Mouse (Mus musculus): ENCODE data around the gene Syde2. TPM values are rescaled to one million over a fixed set of nuclear protein-coding genes. Genes with fewer than 3 reads are reported as not detected.
A peak's percentile ranks its signal among the peaks of the same experiment; 100 is the strongest.

The Syde2 gene
- polyA plus RNA-seq, 1 experiment from 2014 or later, result 0.41 TPM

GRCm38 (mm10) chr3:146053873-146054272 is 66.2 kb downstream of the Syde2 start:
- H3K4me2 ChIP-seq (replicated peaks), result no peak overlapping the region
- no peaks in the 10 kb centered on the region for H3K36me3 ChIP-seq (replicated peaks; ENCODE audit: control insufficient read depth, insufficient read depth)
- 75% methylated on average over 2 of the region's 2 CpGs for WGBS
- peaks cover 19% of the 10 kb centered on the region for H3K4me1 ChIP-seq (replicated peaks; ENCODE audit: control insufficient read depth, insufficient read depth, low read length)
- H3K9me3 ChIP-seq (ENCODE audit: control insufficient read depth, low read length), result no peaks in the 10 kb centered on the region
- DNase-seq (ENCODE audit: low spot score) (no peak), ATAC-seq (ENCODE audit: low FRiP score) (no peak)
- no peak overlapping the region for H3K9ac ChIP-seq
- no peaks in the 10 kb centered on the region for H3K27me3 ChIP-seq (ENCODE audit: control insufficient read depth, insufficient read depth, low read length)
- H3K27ac ChIP-seq, result no peak overlapping the region
- H3K4me3 ChIP-seq (replicated peaks; ENCODE audit: low read length), result no peak overlapping the region

GRCm38 (mm10) chr3:146057131-146057530 is 69.5 kb downstream of the Syde2 start:
- Histone ChIP-seq H3K4me1 (replicated peaks; ENCODE audit: control insufficient read depth, insufficient read depth, low read length) (0 out of 2 replicates have a peak, but pooled peaks cover 5% of the 10 kb centered on the region), H3K9me3 (ENCODE audit: control insufficient read depth, low read length) (no peaks in the 10 kb centered on the region), H3K27me3 (ENCODE audit: control insufficient read depth, insufficient read depth, low read length) (no peaks in the 10 kb centered on the region), H3K27ac (no peak overlapping the region), H3K4me3 (replicated peaks; ENCODE audit: low read length) (no peak overlapping the region), H3K36me3 (replicated peaks; ENCODE audit: control insufficient read depth, insufficient read depth) (no peaks in the 10 kb centered on the region), H3K9ac (no peak overlapping the region), H3K4me2 (replicated peaks) (no peak overlapping the region)
- 84% methylated on average over 7 of the region's 7 CpGs for WGBS
- ATAC-seq (ENCODE audit: low FRiP score), result no peak
- no peak for DNase-seq (ENCODE audit: low spot score)

GRCm38 (mm10) chr3:146058263-146058662 is 70.6 kb downstream of the Syde2 start:
- 5% methylated on average over 4 of the region's 4 CpGs for whole genome bisulfite sequencing
- ATAC-seq (ENCODE audit: low FRiP score) (no peak), DNase-seq (ENCODE audit: low spot score) (peak; percentile 68)
- Histone ChIP-seq H3K27ac (no peak overlapping the region), H3K4me2 (replicated peaks) (no peak overlapping the region), H3K4me1 (replicated peaks; ENCODE audit: control insufficient read depth, insufficient read depth, low read length) (no peaks in the 10 kb centered on the region), H3K9ac (no peak overlapping the region), H3K36me3 (replicated peaks; ENCODE audit: control insufficient read depth, insufficient read depth) (no peaks in the 10 kb centered on the region), H3K4me3 (replicated peaks; ENCODE audit: low read length) (no peak overlapping the region), H3K27me3 (ENCODE audit: control insufficient read depth, insufficient read depth, low read length) (no peaks in the 10 kb centered on the region), H3K9me3 (ENCODE audit: control insufficient read depth, low read length) (no peaks in the 10 kb centered on the region)

GRCm38 (mm10) chr3:146059356-146059926 is 71.8 kb downstream of the Syde2 start:
- H3K36me3 ChIP-seq (replicated peaks; ENCODE audit: control insufficient read depth, insufficient read depth), result no peaks in the 10 kb centered on the region
- no peak overlapping the region for H3K4me3 ChIP-seq (replicated peaks; ENCODE audit: low read length)
- DNase-seq (ENCODE audit: low spot score) (no peak), ATAC-seq (ENCODE audit: low FRiP score) (no peak)
- H3K27ac ChIP-seq, result no peak overlapping the region
- no peaks in the 10 kb centered on the region for H3K4me1 ChIP-seq (replicated peaks; ENCODE audit: control insufficient read depth, insufficient read depth, low read length)
- no peaks in the 10 kb centered on the region for H3K27me3 ChIP-seq (ENCODE audit: control insufficient read depth, insufficient read depth, low read length)
- H3K9ac ChIP-seq, result no peak overlapping the region
- 84% methylated on average over 15 of the region's 15 CpGs for WGBS
- no peak overlapping the region for H3K4me2 ChIP-seq (replicated peaks)
- no peaks in the 10 kb centered on the region for H3K9me3 ChIP-seq (ENCODE audit: control insufficient read depth, low read length)

GRCm38 (mm10) chr3:146063146-146063545 is 75.5 kb downstream of the Syde2 start:
- Histone ChIP-seq H3K36me3 (replicated peaks; ENCODE audit: control insufficient read depth, insufficient read depth) (no peaks in the 10 kb centered on the region), H3K4me2 (replicated peaks) (no peak overlapping the region), H3K27ac (no peak overlapping the region), H3K4me1 (replicated peaks; ENCODE audit: control insufficient read depth, insufficient read depth, low read length) (no peaks in the 10 kb centered on the region), H3K27me3 (ENCODE audit: control insufficient read depth, insufficient read depth, low read length) (no peaks in the 10 kb centered on the region), H3K9ac (no peak overlapping the region), H3K4me3 (replicated peaks; ENCODE audit: low read length) (no peak overlapping the region), H3K9me3 (ENCODE audit: control insufficient read depth, low read length) (no peaks in the 10 kb centered on the region)
- no peak for DNase-seq (ENCODE audit: low spot score)
- WGBS, result 88% methylated on average over 11 of the region's 11 CpGs
- ATAC-seq (ENCODE audit: low FRiP score), result no peak

GRCm38 (mm10) chr3:146069276-146069675 is 81.6 kb downstream of the Syde2 start:
- Histone ChIP-seq H3K9me3 (ENCODE audit: control insufficient read depth, low read length) (no peaks in the 10 kb centered on the region), H3K27ac (no peak overlapping the region), H3K27me3 (ENCODE audit: control insufficient read depth, insufficient read depth, low read length) (no peaks in the 10 kb centered on the region), H3K4me1 (replicated peaks; ENCODE audit: control insufficient read depth, insufficient read depth, low read length) (no peaks in the 10 kb centered on the region), H3K9ac (no peak overlapping the region), H3K36me3 (replicated peaks; ENCODE audit: control insufficient read depth, insufficient read depth) (no peaks in the 10 kb centered on the region), H3K4me3 (replicated peaks; ENCODE audit: low read length) (no peak overlapping the region), H3K4me2 (replicated peaks) (no peak overlapping the region)
- WGBS, result 86% methylated on average over 4 of the region's 4 CpGs
- DNase-seq (ENCODE audit: low spot score) (no peak), ATAC-seq (ENCODE audit: low FRiP score) (no peak)

Other genes starting within 250 kb of the Syde2 start
- gene Ddah1, start 229.2 kb upstream of the Syde2 start, polyA plus RNA-seq (2014; fragmentation: Nextera tagmentation; extraction: Ambion mirVana), result 102 and 117 TPM in 2 replicates
- 37.9 and 39.9 TPM in 2 replicates for gene Bcl10, start 65.1 kb upstream of the Syde2 start, polyA plus RNA-seq (2014; fragmentation: Nextera tagmentation; extraction: Ambion mirVana)
- gene 2410004B18Rik, start 49.9 kb upstream of the Syde2 start, polyA plus RNA-seq (2014; fragmentation: Nextera tagmentation; extraction: Ambion mirVana), result 79.7 and 86.5 TPM in 2 replicates
- gene Wdr63, start 120.3 kb downstream of the Syde2 start, polyA plus RNA-seq (2014; fragmentation: Nextera tagmentation; extraction: Ambion mirVana), result 1.8 and 2.8 TPM in 2 replicates
- 0.27 and 0.82 TPM in 2 replicates for gene Mcoln3, start 129.6 kb downstream of the Syde2 start, polyA plus RNA-seq (2014; fragmentation: Nextera tagmentation; extraction: Ambion mirVana)
- gene Mcoln2, start 162.0 kb downstream of the Syde2 start, polyA plus RNA-seq (2014; fragmentation: Nextera tagmentation; extraction: Ambion mirVana), result 0.11 TPM in 1 of 2 replicates, not detected in the other
- 0.37 and 0.81 TPM in 2 replicates for gene Lpar3, start 233.1 kb downstream of the Syde2 start, polyA plus RNA-seq (2014; fragmentation: Nextera tagmentation; extraction: Ambion mirVana)